Mouse (Mus musculus) embryonic stem cell, embryonic (primary cell): Measurements from ENCODE around the gene Nos1ap.

ENCODE experiments used
- CTCF ChIA-PET, 4 experiments: fragments of 300-600 bp in 2 of 4; fragments of 350-600 bp in 2 of 4; sonication (Branson Sonifier 250); formaldehyde crosslinking; loops; one replicate each; lab custom pipeline; 2022; ENCODE audit warnings: inconsistent platforms in 2 of 4; lab: Charles Lee
- POLR2A ChIA-PET, 4 experiments: fragments of 300-600 bp in 2 of 4; fragments of 350-600 bp in 2 of 4; sonication (Branson Sonifier 250); formaldehyde crosslinking; loops; one replicate each; lab custom pipeline; 2022; ENCODE audit warnings: antibody characterized with exemption in 4 of 4, inconsistent platforms in 1 of 4; lab: Charles Lee

Nos1ap gene

DNA sequence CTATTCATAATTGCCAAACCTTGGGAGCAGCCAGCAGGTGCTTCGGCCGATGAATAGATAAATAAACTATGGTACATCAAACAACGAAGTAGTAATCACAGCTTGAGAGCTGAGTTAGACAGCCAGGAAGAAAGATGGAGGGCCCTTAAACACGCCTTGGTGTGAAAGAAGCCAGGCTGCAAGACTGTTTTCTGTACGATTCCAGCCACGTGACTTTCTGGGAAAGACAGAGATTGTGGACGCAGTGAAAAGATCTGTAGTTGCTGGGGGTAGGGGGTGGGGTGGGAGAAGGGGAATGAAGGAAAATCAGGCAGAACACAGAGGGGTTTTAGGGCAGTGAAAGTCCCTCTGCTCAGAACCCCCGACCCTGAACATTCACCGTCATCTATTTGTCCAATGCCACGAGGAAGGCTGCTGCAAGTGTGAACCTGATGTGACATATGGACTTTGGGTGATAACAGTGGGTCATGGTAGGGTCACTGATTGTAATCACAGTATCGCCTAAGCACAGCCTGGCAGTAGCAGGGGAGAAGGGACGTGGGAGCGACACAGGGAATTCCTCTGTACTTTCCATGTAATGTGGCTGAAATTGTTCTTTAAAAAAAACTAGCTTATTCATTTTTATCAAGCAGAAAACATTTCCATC is 94.0 kb downstream of the Nos1ap start:
- POLR2A ChIA-PET = interaction anchor here in 1 of 4 experiments (0.6 kb wide), 1 partner anchor 27 kb away, joined by 4 read pairs; no protein-coding TSS in a partner anchor

DNA sequence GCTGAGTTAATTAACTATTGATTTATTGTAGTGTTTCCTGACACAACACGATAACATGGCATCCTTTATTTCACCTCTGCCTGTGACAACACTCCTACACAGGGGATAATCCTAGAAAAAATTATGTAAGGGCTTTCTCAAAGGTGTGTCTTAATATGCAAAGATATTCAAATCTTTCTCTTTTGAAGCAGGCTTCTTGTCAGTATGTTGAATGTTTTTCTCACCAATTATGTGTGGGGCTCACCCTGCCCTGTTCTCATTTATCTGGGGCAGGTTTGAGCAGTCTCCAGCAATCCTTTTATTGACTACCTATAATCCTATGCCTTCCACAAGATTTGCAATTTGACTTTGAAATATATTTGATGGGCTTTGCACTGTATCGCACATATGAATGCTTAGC is 97.1 kb downstream of the Nos1ap start:
- POLR2A ChIA-PET = no interaction called here
- CTCF ChIA-PET = no interaction called here

More for the DNA sequence above, 94.0 kb downstream of the Nos1ap start:
- CTCF ChIA-PET = no interaction called here

DNA sequence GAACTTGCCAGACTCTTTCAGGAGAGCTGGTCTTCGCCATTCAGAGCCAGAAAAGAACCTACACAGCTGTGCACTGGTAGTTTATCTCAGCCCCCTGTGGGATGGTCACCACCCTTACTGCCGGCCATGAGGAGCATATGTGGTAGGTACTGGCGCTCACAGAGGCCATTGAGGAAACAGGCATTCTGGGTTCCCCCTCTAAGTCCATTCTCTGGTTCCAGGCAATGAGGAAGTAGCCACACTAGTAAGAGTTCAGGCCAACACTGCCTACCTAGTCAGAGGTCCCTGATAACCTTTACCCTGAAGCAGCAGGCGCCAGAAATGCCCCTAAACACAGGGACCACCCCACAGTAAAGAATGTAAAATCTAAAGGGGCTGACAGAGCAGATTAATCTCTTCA is 97.6 kb downstream of the Nos1ap start:
- ChIA-PET CTCF (no interaction called here), POLR2A (no interaction called here)

DNA sequence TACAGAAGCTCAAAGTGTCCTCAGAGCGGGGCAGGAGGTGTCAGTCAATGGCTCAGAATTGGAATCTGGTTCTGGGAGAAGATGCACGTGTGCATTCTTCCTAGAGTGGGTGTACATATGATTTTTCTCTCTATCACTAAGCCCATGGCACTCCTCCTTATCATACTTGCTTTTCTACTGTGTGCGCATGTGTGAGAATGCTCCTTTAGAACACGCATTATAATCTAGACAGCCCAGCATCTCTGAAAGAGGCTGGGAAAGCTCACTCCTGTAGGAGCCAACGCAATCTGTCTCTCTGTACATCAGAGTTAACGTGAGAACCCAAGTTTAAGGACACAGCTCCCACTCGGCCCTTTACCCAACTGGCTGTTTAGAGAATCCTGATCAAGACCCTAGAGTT is 99.7 kb downstream of the Nos1ap start:
- ChIA-PET POLR2A (interaction anchor here in 1 of 4 experiments (0.6 kb wide), 1 partner anchor 289 kb away, joined by 3 read pairs; no protein-coding TSS in a partner anchor), CTCF (no interaction called here)

DNA sequence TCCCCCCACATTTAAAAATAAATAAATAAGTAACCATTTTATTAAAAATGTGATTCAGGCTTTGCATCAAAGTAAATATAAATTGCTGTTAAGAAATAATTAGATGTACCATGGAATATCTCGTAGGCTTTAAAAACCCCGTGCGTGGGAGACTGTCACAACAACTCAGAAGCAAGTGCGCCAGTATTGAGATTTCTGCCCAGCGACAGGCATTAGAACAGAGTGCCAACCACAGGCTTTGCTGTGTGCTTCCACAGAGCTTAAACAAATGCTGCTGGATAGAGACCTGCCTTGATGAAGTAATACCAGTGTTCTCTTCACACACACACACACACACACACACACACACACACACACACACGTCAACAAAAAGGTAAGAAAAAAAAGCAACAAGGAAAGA is 100.2 kb downstream of the Nos1ap start:
- ChIA-PET CTCF (no interaction called here), POLR2A (interaction anchor here in 1 of 4 experiments (0.6 kb wide), 1 partner anchor 289 kb away, joined by 3 read pairs; no protein-coding TSS in a partner anchor)

DNA sequence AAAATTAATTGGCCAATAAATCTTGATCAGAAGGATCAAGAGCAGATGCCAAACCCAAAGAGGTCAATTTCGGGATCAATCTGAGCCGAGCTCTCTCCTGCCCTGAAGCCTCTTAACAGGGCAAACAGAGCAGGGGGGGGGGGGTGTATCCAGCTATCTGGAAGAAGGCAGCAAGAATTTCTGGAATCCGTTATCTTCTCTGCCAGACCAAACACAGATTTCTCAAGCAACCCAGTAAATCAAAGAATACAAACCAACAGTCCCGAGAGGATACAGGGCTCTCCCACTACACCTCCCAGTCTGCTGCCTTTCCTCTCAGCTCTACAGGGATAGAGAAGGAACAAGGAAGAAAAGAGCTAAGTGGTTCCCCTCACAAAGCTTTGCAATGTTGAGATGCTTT is 104.5 kb downstream of the Nos1ap start:
- POLR2A ChIA-PET = interaction anchor here in 1 of 4 experiments (0.7 kb wide), 1 partner anchor 29 kb away, joined by 3 read pairs; no protein-coding TSS in a partner anchor
- CTCF ChIA-PET = no interaction called here

DNA sequence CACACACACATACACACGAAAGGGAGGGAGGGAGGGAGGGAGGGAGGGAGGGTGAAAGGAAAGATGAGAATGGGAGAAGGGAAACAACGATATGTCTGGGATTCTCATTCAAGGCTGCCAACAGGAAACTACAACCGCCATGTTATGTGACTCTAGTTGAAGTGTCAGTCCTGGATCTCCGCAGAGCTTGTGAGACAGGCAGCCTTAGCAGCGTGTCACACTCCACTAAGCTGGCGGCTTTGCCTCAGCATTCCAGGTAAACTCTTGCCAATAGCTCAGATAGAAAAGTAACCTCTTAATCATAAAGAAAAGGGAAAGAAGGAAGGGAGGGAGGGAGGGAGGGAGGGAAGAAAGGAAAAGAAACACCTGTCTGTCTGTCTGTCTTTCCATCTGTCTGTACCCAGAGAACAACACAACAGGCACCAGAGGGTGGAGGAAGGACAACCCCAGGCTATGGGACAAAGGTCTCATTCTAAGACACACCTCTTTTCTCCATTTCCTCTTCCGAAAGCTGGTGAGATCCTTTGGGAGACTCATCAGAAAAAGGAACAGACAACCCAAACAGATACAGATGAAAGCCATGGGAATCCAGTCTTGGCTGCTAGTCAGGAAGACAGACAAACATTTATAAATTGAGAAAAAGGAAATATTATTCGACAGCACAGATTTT is 107.3 kb downstream of the Nos1ap start:
- ChIA-PET CTCF (no interaction called here), POLR2A (interaction anchor here in 2 of 4 experiments (0.6 kb wide), 2 partner anchors 64 to 1019 kb away, joined by 3 to 4 read pairs; no protein-coding TSS in a partner anchor)

DNA sequence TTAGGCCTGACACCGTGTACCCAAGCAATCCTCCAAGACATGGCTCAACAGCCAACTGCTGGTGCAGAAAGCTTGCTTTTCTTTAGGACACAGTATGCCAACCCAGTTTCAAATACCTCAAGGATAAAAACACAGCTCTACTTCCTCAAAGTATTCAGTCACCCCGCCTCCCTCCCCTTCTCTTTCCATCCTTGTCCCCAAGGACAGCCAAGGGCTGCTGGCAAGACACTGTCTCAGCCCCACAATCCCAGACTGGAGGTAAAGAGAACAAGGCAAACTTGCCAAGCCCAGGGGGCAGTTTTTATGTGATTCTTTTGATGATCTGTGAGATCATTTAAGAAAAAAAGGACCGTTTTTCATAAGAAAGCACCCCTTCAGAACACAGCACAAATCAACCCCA is 108.6 kb downstream of the Nos1ap start:
- POLR2A ChIA-PET = no interaction called here
- CTCF ChIA-PET = no interaction called here

DNA sequence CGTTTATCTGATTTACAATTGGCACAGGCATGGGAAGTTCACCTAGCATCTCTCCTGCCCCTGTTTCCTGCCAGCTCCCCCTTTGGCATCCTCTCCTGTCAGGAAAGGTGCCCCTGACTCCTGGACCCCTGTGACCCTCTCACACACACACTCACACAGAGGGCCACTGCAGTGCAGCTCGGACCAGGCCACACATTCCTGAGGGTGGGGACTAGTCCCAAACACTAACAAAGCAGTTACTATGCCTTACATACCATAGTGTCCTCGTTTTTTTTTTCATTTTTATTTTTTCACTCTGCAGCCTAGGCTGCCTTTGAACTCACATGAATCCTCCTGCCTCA is 110.2 kb downstream of the Nos1ap start:
- ChIA-PET POLR2A (no interaction called here), CTCF (interaction anchor here in 1 of 4 experiments (0.6 kb wide), 1 partner anchor 114 kb away, joined by 5 read pairs; no protein-coding TSS in a partner anchor)

DNA sequence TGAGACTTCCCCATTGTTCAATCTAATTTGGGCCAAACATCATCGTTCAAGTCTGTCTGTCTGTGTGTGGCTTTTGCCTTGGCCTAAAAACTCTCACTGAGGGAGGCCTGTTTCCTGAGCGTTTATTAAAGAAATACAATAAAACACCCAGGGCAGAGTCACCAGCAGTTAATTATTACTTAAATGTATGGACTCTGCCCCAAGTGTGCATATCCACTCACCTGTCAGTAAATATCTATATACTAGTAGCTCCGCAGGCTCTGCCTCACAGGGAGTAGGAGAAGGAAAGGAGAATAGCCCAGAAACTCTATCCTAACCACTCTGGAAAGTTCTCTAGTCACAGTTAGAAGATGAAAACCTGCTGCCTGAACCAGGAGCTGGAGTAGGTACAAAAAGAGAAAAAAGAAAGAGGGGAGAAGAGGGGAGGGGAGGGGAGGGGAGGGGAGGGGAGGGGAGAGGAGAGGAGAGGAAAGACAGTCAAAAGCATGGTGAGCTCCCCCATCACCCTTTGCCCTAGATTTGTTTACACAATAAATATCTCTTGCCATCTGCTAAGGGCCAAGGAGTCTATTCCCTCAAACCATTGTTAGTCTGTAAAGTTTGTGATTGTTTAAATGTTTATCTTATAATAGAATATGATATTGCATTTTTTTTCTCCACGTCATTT is 110.7 kb downstream of the Nos1ap start:
- CTCF ChIA-PET = interaction anchor here in 1 of 4 experiments (0.6 kb wide), 1 partner anchor 113 kb away, joined by 5 read pairs; no protein-coding TSS in a partner anchor
- POLR2A ChIA-PET = no interaction called here

DNA sequence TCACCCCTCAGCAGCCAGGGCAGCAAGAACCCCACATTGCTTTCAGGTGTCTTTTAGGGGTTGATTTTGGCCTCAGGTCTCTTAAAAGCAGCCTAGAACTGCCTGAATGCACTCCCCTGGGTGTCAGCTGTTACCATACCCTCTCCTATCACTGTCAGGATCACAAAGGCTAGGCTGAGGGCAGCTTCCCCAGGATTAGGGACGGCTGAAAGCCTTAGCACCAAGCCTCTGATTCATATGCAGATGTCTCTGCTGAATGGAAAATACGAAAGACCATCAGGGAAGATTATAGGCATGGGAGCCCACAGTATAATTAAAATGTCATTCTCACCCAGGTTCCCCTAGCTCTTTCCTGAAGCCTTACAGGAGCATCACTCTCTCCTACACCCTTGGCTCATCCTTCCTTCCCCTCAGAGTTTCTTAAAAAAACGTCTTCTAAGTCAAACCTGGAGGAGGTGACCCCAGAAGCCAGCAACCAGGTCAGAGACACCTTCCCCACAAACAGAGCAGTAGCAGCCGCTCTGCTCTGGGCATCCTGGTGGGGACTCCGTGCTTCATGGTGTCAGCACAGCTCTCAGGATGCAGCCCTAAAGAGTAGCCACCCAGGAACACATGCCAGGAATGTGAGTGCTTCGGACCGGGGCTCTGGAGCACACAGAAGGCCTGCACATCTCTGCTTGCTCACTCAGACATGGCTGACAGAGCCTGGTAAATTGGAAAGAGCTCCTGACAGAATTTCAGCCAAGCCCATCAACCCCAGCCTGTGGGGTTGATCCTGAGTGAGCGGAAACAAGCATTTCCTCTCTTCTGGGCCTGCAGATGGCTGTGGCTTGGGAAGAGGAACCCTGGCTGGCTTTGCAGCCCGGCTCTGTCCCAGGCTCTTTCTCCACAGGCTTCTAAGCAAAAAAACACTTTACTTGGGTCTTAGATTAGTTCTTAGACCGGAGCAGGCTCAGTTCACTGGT is 111.7 kb downstream of the Nos1ap start:
- CTCF ChIA-PET = interaction anchor here in 1 of 4 experiments (0.5 kb wide), 1 partner anchor 85 kb away, joined by 4 read pairs; no protein-coding TSS in a partner anchor
- POLR2A ChIA-PET = interaction anchor here in 1 of 4 experiments (0.6 kb wide), 1 partner anchor 39 kb away, joined by 4 read pairs; no protein-coding TSS in a partner anchor

DNA sequence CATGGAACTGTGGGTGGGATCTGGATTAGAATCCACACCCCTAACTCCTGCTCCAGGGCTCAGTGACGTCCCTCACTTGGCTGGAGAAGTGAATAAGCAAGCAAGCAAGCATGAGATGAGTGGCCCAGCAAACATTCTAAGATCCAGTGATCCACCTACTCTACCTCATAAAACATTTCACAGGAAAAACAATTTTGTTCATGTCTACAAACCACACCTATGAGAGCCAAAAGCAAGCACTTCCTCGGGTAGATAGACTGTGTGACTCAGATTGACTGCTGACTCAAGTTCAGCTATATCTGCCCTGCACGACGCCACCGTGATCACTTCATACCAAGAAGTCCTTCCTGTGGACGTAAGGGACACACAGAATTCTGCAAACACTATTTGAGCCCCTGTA is 116.2 kb downstream of the Nos1ap start:
- ChIA-PET CTCF (no interaction called here), POLR2A (no interaction called here)

DNA sequence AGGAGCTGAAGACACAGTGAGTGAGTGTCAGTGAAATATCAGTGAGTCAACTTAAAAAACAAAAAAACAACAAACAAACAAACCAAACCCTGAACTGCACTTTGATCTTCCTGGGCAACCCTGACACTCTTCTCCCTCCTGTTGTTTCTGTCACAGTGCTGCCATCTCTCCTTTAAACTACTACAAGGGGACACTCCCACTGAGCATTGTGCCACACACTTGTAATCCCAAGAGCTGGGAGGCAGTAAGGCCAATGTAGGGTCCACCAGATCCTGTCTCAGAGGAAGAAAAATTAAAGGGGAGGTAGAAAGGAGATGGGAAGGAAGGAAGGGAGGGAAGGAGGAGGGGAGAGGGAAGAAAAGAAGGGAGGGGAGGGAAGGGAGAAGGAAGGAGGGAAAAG is 116.8 kb downstream of the Nos1ap start:
- CTCF ChIA-PET = interaction anchor here in 1 of 4 experiments (0.6 kb wide), 1 partner anchor 366 kb away, joined by 4 read pairs; no protein-coding TSS in a partner anchor
- POLR2A ChIA-PET = no interaction called here

DNA sequence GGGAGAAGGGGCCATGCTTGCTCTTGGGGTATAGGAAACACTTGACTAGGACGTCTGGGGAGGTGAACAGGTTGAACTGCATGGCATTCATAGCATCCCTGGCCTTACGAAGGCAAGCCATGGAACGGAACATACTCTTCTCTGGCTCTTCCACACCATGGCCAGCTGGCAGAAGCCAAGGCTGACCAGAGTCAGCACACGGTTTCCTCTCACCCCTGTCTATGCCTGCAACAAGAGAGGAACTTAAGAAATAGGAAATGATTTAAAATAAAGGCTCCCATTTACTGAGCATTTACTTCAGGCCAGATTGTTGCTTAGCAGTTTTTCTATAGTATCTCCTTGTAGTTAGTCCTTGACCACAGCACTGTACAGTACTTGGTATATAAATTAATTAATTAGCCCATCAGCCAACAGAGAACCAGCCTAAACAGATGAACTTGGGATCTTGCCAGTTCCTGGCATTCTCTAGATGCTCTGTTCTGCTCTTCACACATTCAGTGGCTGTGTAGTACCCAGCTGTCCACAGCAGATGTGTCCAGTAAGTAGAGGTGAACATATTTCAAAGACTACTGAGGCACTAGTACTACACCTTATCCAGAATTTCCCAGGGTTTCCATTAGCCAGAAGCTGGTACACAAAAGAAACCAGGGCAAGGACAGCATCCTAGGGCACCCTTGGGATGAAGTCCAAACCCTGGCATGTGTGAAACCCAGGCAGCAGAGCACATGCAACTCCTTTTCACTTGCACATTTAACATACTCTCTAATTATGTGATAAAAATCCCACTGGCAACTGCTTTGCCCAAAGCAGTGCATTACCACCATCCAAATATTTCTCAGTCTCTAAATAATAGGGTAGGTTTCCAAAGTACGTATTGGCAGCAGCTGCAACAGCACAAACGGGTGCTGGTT is 123.3 kb downstream of the Nos1ap start:
- CTCF ChIA-PET = no interaction called here
- POLR2A ChIA-PET = no interaction called here

DNA sequence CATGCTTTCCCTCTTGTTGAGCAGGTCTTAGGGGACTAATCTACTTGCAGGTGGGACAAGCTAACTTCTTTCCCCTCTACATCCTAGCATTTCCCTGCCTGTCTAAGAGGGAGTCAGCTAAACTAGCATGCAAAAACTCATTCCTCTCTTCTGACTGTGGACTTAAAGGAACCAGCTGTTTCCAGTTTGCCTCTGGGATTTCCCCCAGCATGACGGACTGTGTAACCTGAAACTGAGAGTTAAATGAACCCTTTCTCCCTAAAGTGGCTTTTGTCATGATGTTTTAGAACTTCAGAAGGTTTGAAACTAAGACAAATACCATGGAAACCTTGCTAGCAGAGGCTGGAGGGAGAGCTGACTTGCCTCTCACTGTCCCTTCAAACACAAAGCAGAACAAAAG is 127.5 kb downstream of the Nos1ap start:
- ChIA-PET POLR2A (no interaction called here), CTCF (interaction anchor here in 1 of 4 experiments (1.4 kb wide), 1 partner anchor 151 kb away, joined by 4 read pairs; no protein-coding TSS in a partner anchor)

DNA sequence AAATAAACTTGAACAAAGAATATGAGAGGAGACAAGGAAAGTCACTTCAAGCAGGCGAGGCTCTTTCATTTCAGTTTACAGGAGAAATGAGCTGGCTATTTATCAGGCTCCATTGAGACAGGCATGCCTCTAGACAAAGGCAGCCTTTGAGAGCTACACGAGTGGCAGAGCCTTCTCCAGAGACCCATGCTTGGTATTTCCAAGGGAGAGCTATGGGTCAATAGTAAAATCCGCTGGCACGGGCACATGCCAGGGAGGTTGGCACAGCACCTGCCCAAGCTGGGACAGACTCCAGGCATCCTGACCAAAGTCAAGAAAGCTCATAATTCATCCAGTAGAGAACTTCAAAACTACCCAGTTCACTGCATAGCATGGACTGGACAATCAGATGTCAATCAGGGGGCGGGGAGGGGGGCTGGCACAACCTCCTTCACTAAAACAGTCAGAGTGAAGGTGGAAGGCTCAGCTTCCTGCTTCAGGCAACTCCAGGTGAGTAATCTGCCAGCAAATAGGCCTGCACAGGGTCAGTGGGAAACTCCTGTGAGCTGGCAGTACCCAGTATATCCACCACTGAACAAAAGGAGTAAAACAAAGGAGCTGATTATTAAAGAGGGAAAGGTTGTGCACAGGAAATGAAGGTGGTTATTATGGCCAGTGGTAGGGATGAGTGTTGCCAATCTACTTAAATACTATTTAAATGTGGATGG is 129.6 kb downstream of the Nos1ap start:
- POLR2A ChIA-PET = no interaction called here
- CTCF ChIA-PET = no interaction called here

DNA sequence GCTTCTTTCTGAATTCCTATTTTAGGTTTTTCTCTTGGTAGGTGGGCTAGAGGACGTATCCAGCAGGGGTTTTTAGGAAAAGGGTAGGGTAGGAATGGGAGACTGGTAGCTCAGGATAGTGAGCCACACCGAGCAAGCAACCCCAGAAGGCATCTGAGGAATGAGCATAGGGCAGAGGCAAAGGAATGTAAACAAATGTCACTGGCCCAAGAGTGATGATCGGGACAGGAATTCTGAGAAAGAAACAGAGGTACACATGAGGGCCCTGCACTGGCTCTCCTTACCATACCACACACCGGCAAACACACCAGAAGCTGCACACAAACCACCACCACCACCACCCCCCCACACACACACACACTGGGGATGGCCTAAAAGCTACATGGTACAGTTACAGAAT is 132.0 kb downstream of the Nos1ap start:
- CTCF ChIA-PET = interaction anchor here in 1 of 4 experiments (0.6 kb wide), 1 partner anchor 91 kb away, joined by 5 read pairs; no protein-coding TSS in a partner anchor
- POLR2A ChIA-PET = interaction anchor here in 1 of 4 experiments (0.7 kb wide), 1 partner anchor 217 kb away, joined by 5 read pairs; no protein-coding TSS in a partner anchor
